Mouse (Mus musculus): ENCODE measurements around the gene Zc3h10. TPM values are rescaled to one million over a fixed set of nuclear protein-coding genes. Genes with fewer than 3 reads are reported as not detected.
A peak's percentile ranks its signal among the peaks of the same experiment; 100 is the strongest.
"Not testable (repeated sequence)": the region's sequence is repeated elsewhere in the genome, so short reads cannot be mapped to it uniquely, and the experiment has no call there.

Gene Zc3h10
- polyA plus RNA-seq, 1 experiment from 2014 or later, result 15.5 TPM

DNA sequence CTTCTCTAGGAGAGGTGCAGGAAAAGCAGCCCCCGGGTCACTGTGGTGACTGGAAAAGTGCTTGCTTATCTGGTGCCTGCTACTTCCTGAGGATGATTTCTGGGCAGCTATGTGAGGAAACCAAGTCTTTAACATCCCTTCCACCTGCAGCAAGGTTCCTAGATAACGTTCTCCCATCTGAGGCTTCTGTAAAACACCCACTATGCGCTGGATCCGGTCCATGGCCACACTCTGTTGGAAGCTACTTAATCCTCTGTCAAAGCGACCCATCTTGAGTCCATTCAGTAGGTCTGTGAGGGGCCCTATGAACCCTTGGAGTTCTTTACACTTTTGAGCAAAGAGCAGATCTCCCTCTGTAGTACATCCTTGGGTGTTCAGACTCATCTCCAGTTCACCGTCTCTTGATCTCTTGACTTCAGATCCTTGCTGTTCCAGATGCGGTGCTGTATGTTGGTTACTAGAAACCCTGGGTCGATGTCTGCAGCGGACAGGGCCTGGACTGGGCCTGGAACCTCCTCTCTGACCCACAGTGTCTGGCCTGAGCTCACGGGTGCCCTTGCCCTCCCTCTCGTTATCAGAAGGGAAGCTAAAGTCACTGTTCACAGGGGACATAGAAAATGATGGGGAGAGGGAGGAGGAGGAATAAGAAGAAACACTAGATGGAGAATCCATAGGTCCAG lies 2.7 kb upstream of the Zc3h10 start:
- H3K36me3 ChIP-seq; H3K4me3 ChIP-seq; H3K27me3 ChIP-seq; H3K9ac ChIP-seq; H3K9me3 ChIP-seq; H3K4me1 ChIP-seq; ATAC-seq (ENCODE audit: insufficient number of reproducible peaks, insufficient read depth, low FRiP score, low TSS enrichment, low read depth); H3K27ac ChIP-seq; H3K4me2 ChIP-seq: not testable (repeated sequence)
- 92% methylated on average over 11 of the region's 11 CpGs for WGBS

GRCm38 (mm10) chr10:128549682-128550057 lies 2.1 kb upstream of the Zc3h10 start:
- ATAC-seq (ENCODE audit: insufficient number of reproducible peaks, insufficient read depth, low FRiP score, low TSS enrichment, low read depth); H3K4me3 ChIP-seq; H3K4me1 ChIP-seq; H3K9ac ChIP-seq; H3K27me3 ChIP-seq; H3K36me3 ChIP-seq; H3K9me3 ChIP-seq: not testable (repeated sequence)
- 64% methylated on average over 6 of the region's 6 CpGs for WGBS
- 0 out of 2 replicates have a peak overlapping the region, but pooled peaks have one; percentile 23 for H3K27ac ChIP-seq
- H3K4me2 ChIP-seq, result peak overlapping the region; percentile 11; the same call in 1 of the 2 replicates

DNA sequence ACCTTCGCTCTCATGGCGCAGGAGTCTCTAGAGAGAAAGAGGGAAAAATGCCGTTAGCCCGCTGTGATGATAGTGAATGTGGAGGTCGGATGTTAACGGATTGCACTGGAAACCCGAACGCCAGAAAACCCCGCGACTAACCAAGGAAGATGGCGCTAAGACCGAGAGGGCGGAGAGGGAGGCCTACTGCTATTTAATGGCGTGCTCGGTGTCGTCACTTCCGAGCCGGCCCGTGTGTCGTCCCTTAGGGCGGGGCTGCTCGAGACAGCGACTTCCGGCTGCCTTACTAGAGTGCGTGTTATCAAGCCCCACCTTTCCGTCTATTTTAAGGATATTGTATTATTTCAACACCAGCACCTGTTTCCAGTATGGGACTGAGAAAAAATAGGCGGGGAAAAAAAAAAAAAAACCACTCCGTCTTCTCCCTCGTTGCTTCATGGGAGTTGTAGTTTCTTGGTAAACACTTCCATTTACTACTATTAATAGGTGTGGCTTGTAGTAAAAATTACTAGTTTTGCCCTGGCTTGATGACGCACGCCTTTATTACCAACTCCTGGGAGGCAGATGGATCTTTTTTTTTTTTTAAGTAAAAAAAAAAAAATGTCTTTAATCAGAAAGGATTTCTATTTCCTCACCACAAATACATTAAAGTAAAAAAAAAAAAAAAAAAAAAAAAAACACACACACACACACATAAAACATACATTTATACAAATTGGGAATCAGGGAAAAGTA lies 1.5 kb upstream of the Zc3h10 start, which contains the start of gene Rpl41:
TSS of gene Rpl41 (minus strand) at position 359 of the 735 bp plus-strand sequence.
- peak within 1 kb of the TSS; percentile 80 for H3K4me3 ChIP-seq
- under 1% methylated on average over 31 of the region's 31 CpGs for WGBS
- peak; percentile 88 for ATAC-seq (ENCODE audit: insufficient number of reproducible peaks, insufficient read depth, low FRiP score, low TSS enrichment, low read depth)
- no peaks in the 10 kb centered on the region for H3K9me3 ChIP-seq
- H3K36me3 ChIP-seq, result peaks cover 15% of the 10 kb centered on the region
- H3K27ac ChIP-seq, result peak within 1 kb of the TSS; percentile 98
- no peaks in the 10 kb centered on the region for H3K27me3 ChIP-seq
- H3K4me1 ChIP-seq, result peaks cover 9% of the 10 kb centered on the region
- H3K4me2 ChIP-seq, result peak within 1 kb of the TSS; percentile 83
- H3K9ac ChIP-seq, result peak within 1 kb of the TSS; percentile 96

- Histone ChIP-seq H3K36me3 (peaks cover 24% of the 10 kb centered on the region), H3K4me2 (peak overlapping the region; percentile 83), H3K9ac (peak overlapping the region; percentile 96), H3K4me3 (peak overlapping the region; percentile 80), H3K27ac (peak overlapping the region; percentile 98)
- H3K9me3 ChIP-seq; H3K27me3 ChIP-seq; H3K4me1 ChIP-seq; ATAC-seq (ENCODE audit: insufficient number of reproducible peaks, insufficient read depth, low FRiP score, low TSS enrichment, low read depth): not testable (repeated sequence)
- WGBS, result under 1% methylated on average over 30 of the region's 30 CpGs
Observed at GRCm38 (mm10) chr10:128548051-128548791, 647 bp upstream of the Zc3h10 start.

GRCm38 (mm10) chr10:128546787-128547186 lies 787 bp downstream of the Zc3h10 start:
- WGBS, result 24% methylated on average over 7 of the region's 7 CpGs
- H3K9me3 ChIP-seq, result no peaks in the 10 kb centered on the region
- H3K27ac ChIP-seq, result peak overlapping the region; percentile 98
- H3K4me1 ChIP-seq, result peaks cover 9% of the 10 kb centered on the region
- H3K36me3 ChIP-seq, result peaks cover 37% of the 10 kb centered on the region
- peak overlapping the region; percentile 96 for H3K9ac ChIP-seq
- H3K27me3 ChIP-seq, result no peaks in the 10 kb centered on the region
- ATAC-seq (ENCODE audit: insufficient number of reproducible peaks, insufficient read depth, low FRiP score, low TSS enrichment, low read depth), result no peak
- peak overlapping the region; percentile 83 for H3K4me2 ChIP-seq
- peak overlapping the region; percentile 80 for H3K4me3 ChIP-seq

- Histone ChIP-seq H3K27ac (peak overlapping the region; percentile 98), H3K36me3 (peaks cover 40% of the 10 kb centered on the region)
- 13% methylated on average over 4 of the region's 4 CpGs for WGBS
Observed at GRCm38 (mm10) chr10:128546361-128546760, 1.2 kb downstream of the Zc3h10 start.

GRCm38 (mm10) chr10:128545570-128545898 lies 2.0 kb downstream of the Zc3h10 start:
- peaks cover 45% of the 10 kb centered on the region for H3K36me3 ChIP-seq
- peak overlapping the region; percentile 98; the same call in 1 of the 2 replicates for H3K27ac ChIP-seq
- peaks cover 9% of the 10 kb centered on the region for H3K4me1 ChIP-seq
- 88% methylated on average over 3 of the region's 3 CpGs for WGBS
- H3K4me2 ChIP-seq, result 0 out of 2 replicates have a peak overlapping the region, but pooled peaks have one; percentile 83
- no peaks in the 10 kb centered on the region for H3K9me3 ChIP-seq
- H3K27me3 ChIP-seq, result no peaks in the 10 kb centered on the region
- 0 out of 2 replicates have a peak overlapping the region, but pooled peaks have one; percentile 32 for H3K9ac ChIP-seq
- H3K4me3 ChIP-seq, result no peak overlapping the region
- ATAC-seq (ENCODE audit: insufficient number of reproducible peaks, insufficient read depth, low FRiP score, low TSS enrichment, low read depth), result no peak

More at GRCm38 (mm10) chr10:128546361-128546760, 1.2 kb downstream of the Zc3h10 start:
- H3K4me2 ChIP-seq, result peak overlapping the region; percentile 83
- ATAC-seq (ENCODE audit: insufficient number of reproducible peaks, insufficient read depth, low FRiP score, low TSS enrichment, low read depth), result no peak
- no peaks in the 10 kb centered on the region for H3K27me3 ChIP-seq
- H3K9me3 ChIP-seq, result no peaks in the 10 kb centered on the region
- H3K4me1 ChIP-seq, result peaks cover 9% of the 10 kb centered on the region
- peak overlapping the region; percentile 80 for H3K4me3 ChIP-seq
- H3K9ac ChIP-seq, result peak overlapping the region; percentile 96

GRCm38 (mm10) chr10:128544674-128545569 lies 2.7 kb downstream of the Zc3h10 start:
- peaks cover 9% of the 10 kb centered on the region for H3K4me1 ChIP-seq
- H3K36me3 ChIP-seq, result peaks cover 45% of the 10 kb centered on the region
- 93% methylated on average over 37 of the region's 37 CpGs for WGBS
- 0 out of 2 replicates have a peak overlapping the region, but pooled peaks have one; percentile 32 for H3K9ac ChIP-seq
- no peak for ATAC-seq (ENCODE audit: insufficient number of reproducible peaks, insufficient read depth, low FRiP score, low TSS enrichment, low read depth)
- H3K27ac ChIP-seq, result no peak overlapping the region
- no peaks in the 10 kb centered on the region for H3K9me3 ChIP-seq
- no peak overlapping the region for H3K4me3 ChIP-seq
- no peak overlapping the region for H3K4me2 ChIP-seq
- H3K27me3 ChIP-seq, result no peaks in the 10 kb centered on the region

GRCm38 (mm10) chr10:128544151-128544657 lies 3.4 kb downstream of the Zc3h10 start:
- H3K9me3 ChIP-seq, result no peaks in the 10 kb centered on the region
- H3K4me1 ChIP-seq, result peaks cover 9% of the 10 kb centered on the region
- ATAC-seq (ENCODE audit: insufficient number of reproducible peaks, insufficient read depth, low FRiP score, low TSS enrichment, low read depth), result no peak
- 0 out of 2 replicates have a peak overlapping the region, but pooled peaks have one; percentile 6 for H3K9ac ChIP-seq
- H3K4me2 ChIP-seq, result no peak overlapping the region
- no peak overlapping the region for H3K4me3 ChIP-seq
- H3K36me3 ChIP-seq, result peaks cover 45% of the 10 kb centered on the region
- no peaks in the 10 kb centered on the region for H3K27me3 ChIP-seq
- H3K27ac ChIP-seq, result no peak overlapping the region
- WGBS, result 98% methylated on average over 15 of the region's 15 CpGs

DNA sequence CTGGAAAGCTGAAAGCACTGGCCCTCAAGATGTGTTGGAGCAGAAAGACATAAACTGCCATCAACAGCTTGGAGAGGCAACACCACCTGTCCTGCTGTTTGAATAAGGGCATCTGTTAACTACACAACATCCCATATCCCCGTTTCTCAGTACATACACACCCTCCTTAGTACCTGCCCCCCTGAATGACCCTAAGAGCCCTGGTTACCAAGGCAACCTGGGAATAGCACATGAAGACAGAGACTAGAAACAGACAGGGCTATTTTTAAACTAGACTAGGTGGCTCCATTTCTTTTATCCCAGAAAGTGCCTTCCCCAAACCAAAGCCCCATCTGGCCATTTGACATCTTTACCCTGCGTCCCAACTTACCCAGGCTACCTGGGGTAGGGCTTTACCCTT lies 4.5 kb downstream of the Zc3h10 start:
- ATAC-seq (ENCODE audit: insufficient number of reproducible peaks, insufficient read depth, low FRiP score, low TSS enrichment, low read depth), result no peak
- Histone ChIP-seq H3K9ac (no peak overlapping the region), H3K4me1 (peaks cover 9% of the 10 kb centered on the region), H3K4me3 (no peak overlapping the region), H3K9me3 (no peaks in the 10 kb centered on the region), H3K27me3 (no peaks in the 10 kb centered on the region), H3K4me2 (no peak overlapping the region), H3K27ac (no peak overlapping the region), H3K36me3 (peaks cover 45% of the 10 kb centered on the region)
- WGBS, result 74% methylated on average over 2 of the region's 2 CpGs

Data from embryonic facial prominence, embryonic 13.5 days (tissue).